Mouse (Mus musculus) 3T3-L1 (cell line): ENCODE data around the gene Anapc5.

ENCODE experiments used
- DNase-seq: peaks from one replicate; pipeline ENCODE4 v3.0.0-alpha.2; 2015; ENCODE audit warnings: low read depth, low spot score

Anapc5 gene

GRCm38 (mm10) chr5:122820777-122821523 is at the start of gene Anapc5:
TSS of gene Anapc5 (minus strand) at chr5:122821339.
- DNase-seq, result peak; percentile 98

DNA sequence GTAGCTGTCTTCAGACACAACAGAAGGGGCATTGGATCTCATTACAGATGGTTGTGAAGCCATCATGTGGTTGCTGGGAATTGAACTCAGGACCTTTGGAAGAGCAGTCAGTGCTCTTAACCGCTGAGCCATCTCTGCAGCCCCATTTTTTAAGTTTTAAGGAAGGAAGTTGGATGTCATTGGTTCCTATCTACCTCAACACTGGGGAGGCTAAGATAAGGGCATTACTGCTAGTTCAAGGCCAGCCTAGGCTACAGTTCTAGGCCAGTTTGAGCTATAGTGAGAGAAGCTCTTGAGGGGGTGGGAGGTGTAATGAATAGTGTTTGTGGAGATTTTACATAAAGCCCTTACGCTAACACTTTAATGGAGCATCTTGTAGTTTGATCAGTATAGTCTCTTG is 41.9 kb upstream of the Anapc5 start:
- DNase-seq, result no peak

- DNase-seq, result peak; percentile 38
These were observed 34.7 kb upstream of the Anapc5 start for GRCm38 (mm10) chr5:122855858-122856257.

- DNase-seq, result no peak
These were observed 31.5 kb upstream of the Anapc5 start for GRCm38 (mm10) chr5:122852611-122853010.

DNA sequence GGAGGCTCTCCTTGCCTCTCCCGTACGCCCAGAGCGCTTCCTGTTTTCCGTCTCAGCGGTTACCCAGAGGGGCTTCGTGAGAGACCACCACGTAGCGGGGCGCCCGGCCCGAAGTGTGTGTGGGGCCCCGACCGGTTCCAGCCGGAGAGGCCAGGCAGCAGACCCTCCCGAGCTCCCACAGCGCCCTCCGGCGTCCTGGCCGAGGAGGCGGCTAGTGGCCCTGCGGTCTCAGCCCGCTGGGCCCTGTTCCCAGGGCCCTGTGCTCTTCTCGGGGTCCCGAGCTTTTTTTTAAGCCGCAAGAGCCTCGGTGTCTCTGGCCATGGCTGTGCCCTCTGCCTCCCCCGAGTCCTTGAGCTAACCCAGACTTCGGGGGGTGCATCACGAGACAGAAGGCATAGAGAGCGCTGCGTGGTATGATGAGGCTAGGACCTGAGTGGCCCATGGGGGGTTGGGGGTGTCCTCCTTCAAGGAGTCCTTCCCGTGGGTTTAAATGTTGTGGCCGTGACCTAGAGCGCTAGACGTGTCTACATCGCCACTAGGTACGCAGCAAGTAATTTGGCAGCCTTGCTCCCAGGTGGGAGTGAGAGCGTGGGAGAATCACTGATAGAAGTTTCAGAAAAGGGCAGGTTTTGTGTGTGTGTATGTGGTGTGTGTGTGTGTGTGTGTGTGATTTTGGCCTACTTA is 29.3 kb upstream of the Anapc5 start:
- DNase-seq, result peak; percentile 52

- peak; percentile 97 for DNase-seq
These were observed 28.6 kb upstream of the Anapc5 start, which contains the start of gene Rnf34 for GRCm38 (mm10) chr5:122849521-122850318. TSS of gene Rnf34 (plus strand) at chr5:122850048.

- no peak for DNase-seq
These were observed 22.7 kb upstream of the Anapc5 start for GRCm38 (mm10) chr5:122843799-122844198.

- no peak for DNase-seq
These were observed 20.0 kb upstream of the Anapc5 start for GRCm38 (mm10) chr5:122841126-122841525.

DNA sequence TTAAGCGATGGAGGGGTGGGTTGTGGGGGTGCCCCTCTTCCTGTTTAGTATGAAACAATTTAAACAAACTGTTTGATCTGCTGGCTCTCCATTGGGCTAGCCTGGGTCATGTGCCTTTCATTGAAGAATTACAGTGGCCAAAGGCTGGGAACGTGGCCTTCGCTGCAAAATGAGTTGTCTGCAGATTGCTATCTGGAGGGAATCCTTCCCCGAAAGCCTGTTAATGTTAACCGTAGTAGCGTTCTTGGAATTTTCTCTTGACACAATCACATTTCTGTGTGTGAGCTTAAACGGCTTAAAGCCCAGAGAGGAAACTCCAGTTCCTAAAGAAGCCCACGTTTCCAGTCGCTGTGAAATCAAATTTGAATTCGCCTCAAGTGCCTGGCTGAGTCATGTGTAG is 11.9 kb upstream of the Anapc5 start:
- no peak for DNase-seq

- no peak for DNase-seq
These were observed 11.4 kb upstream of the Anapc5 start for GRCm38 (mm10) chr5:122832536-122832935.

- no peak for DNase-seq
These were observed 4.0 kb upstream of the Anapc5 start for GRCm38 (mm10) chr5:122825099-122825498.

GRCm38 (mm10) chr5:122824450-122824849 is 3.3 kb upstream of the Anapc5 start:
- no peak for DNase-seq

GRCm38 (mm10) chr5:122823976-122824375 is 2.8 kb upstream of the Anapc5 start:
- peak; percentile 34 for DNase-seq

DNA sequence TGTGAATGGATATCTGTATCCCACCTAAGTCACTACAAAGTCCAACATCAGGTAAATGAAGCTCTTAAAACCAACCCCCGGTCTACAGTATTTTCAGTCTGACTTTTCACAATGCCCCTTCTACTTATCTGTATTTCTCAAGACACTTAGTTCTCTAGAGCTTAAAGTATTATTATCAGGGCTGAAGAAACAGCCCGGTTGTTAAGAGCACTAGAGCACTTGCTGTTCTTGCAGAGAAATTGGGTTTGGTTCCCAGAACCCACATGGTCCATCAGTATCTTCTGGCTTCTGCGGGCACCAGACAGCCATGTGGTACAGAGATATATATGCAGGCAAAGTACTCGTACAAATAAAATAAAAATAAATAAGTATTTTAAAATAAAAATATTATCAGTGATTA is 1.3 kb upstream of the Anapc5 start:
- no peak for DNase-seq

DNA sequence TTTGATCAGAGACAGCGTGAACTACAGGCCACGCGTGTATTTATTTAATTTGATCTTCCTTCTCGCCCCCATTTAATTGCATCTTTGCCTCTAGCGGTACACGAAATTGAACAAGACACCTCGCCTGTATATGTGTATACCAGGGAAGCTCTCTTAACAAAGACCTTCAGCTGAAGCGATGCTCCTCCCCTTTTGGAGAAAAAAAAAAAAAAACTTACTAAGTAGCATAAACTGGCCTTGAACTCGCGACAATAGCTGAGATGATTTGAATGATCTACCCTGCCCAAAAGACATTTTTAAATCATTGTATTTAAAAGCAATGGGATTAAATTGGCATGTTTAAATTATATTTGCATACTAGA is 366 bp upstream of the Anapc5 start:
- no peak for DNase-seq

DNA sequence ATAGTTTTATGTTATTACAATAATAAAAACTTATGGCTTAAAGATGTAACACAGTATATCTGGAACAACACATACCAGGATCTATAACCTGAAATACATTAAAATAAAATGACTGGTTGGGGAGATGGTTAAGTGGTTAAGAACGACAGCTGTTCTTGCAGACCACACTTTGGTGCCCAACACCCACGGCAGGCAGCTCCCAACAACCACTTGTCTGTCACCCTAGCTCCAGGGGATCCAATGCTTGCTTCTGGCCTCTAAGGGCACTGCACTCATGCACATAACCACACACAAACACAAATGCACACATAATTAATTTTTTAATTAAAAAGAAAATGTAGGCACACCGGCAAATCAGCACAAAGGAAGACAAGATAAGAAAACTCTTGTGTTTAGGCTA is 8.4 kb downstream of the Anapc5 start:
- no peak for DNase-seq

DNA sequence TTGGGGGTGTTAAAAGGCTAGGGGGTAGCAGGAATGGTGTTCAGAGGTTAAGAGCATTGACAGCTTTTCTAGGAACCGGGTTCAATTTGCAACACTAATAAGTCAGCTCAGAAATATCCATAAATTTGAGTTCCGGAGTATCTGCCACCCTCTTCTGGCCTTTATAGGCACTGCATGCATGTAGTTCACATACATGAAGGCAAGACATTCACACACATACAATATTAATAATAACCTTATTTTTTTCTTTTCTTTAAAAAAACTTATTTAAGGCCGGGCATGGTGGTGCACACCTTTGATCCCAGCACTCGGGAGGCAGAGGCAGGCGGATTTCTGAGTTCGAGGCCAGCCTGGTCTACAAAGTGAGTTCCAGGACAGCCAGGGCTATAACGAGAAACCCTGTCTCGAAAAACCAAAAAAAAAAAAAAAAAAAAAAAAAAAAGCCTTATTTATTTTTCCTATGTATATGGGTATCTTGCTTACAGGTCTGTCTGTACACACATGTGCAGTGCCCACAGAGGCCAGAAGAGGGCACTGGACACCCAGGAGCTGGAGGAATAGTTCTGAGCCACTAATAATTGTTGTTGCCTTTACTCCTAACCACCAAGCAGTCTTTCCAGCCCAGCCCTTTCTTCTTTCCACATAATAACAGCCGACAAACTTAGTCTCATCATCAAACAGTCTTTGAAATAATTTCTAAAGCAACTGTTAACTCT is 9.6 kb downstream of the Anapc5 start:
- DNase-seq, result peak; percentile 81

GRCm38 (mm10) chr5:122805503-122805902 is 15.6 kb downstream of the Anapc5 start:
- peak; percentile 47 for DNase-seq

DNA sequence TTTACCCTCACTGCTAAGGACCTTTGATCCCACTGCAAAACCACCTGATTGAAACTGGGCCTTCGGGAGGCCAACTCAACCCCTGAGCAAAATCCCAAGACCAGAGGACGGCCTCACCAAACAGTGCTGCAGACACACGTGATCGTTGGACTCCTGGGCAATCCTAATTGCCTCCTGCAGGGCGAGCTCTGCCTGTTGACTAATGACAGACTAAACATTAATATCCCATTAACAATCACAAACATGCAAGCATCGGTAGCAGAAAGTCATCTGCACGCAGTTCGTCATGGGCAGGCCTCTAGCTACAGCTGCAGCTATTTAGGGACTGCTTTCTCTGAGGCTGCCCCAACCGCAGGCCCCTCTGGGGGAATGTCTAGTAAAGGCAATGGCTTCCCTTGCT is 18.4 kb downstream of the Anapc5 start:
- no peak for DNase-seq

- no peak for DNase-seq
These were observed 19.5 kb downstream of the Anapc5 start for GRCm38 (mm10) chr5:122801684-122802083.

- no peak for DNase-seq
These were observed 20.7 kb downstream of the Anapc5 start for GRCm38 (mm10) chr5:122800345-122801010.
